Mouse (Mus musculus): ENCODE measurements at regions not wholly inside any gene's neighbourhood (a gene's known extent, or its start where the extent isn't known, plus 50 kb on each side); places are given as distances from the start of the nearest gene placed in this dataset.
"Not testable (repeated sequence)": the region's sequence is repeated elsewhere in the genome, so short reads cannot be mapped to it uniquely, and the experiment has no call there.

GRCm38 (mm10) chr3:44122311-44122710 lies 1255.9 kb upstream of the Pcdh10 start:
- Histone ChIP-seq H3K4me1 (ENCODE audit: control insufficient read depth, insufficient read depth, low read length) (no peaks in the 10 kb centered on the region), H3K4me2 (ENCODE audit: low read length) (no peak overlapping the region), H3K27me3 (replicated peaks; ENCODE audit: control insufficient read depth, insufficient read depth, low read length) (no peaks in the 10 kb centered on the region), H3K9me3 (replicated peaks; ENCODE audit: control insufficient read depth, low read length) (no peaks in the 10 kb centered on the region), H3K4me3 (ENCODE audit: low read depth, low read length) (no peak overlapping the region), H3K27ac (ENCODE audit: low read depth, low read length) (no peak overlapping the region), H3K9ac (ENCODE audit: low read length) (no peak overlapping the region), H3K36me3 (ENCODE audit: control insufficient read depth, insufficient read depth, low read length) (no peaks in the 10 kb centered on the region)
- 33% methylated on average over 5 of the region's 5 CpGs for WGBS
- ATAC-seq (peak; percentile 50; the same call in 1 of the 2 replicates), DNase-seq (ENCODE audit: low spot score) (no peak)

DNA sequence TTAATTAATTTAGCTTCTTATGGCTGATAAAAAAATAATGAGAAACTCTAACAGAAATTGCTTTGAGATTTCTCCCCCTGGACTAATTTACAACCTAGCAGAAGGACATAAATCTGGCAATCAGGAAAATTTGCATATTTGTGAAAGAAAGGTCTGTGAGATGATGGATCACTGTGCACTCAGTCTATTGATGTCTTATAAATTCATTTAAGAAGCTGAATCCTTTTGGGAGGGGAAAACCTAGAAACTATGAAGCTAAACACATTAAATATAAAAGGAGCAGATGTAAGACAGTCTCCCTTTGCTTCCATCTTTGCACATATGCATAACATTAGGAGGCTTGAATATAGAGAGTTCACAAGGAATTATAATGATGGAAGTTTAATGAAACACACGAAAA lies 1247.5 kb upstream of the Pcdh10 start:
- no peak overlapping the region for H3K9ac ChIP-seq (ENCODE audit: low read length)
- no peak overlapping the region for H3K4me2 ChIP-seq (ENCODE audit: low read length)
- H3K27me3 ChIP-seq (replicated peaks; ENCODE audit: control insufficient read depth, insufficient read depth, low read length): no peaks in the 10 kb centered on the region
- no peaks in the 10 kb centered on the region for H3K9me3 ChIP-seq (replicated peaks; ENCODE audit: control insufficient read depth, low read length)
- no peak overlapping the region for H3K4me3 ChIP-seq (ENCODE audit: low read depth, low read length)
- H3K36me3 ChIP-seq (ENCODE audit: control insufficient read depth, insufficient read depth, low read length): no peaks in the 10 kb centered on the region
- no peak overlapping the region for H3K27ac ChIP-seq (ENCODE audit: low read depth, low read length)
- DNase-seq (ENCODE audit: low spot score) (peak; percentile 54), ATAC-seq (peak; percentile 57; the same call in 1 of the 2 replicates)
- WGBS: 83% methylated on average over 1 of the region's 1 CpGs
- no peaks in the 10 kb centered on the region for H3K4me1 ChIP-seq (ENCODE audit: control insufficient read depth, insufficient read depth, low read length)

- no peak overlapping the region for H3K27ac ChIP-seq (ENCODE audit: low read depth, low read length)
- DNase-seq (ENCODE audit: low spot score) (no peak), ATAC-seq (no peak)
- H3K4me2 ChIP-seq (ENCODE audit: low read length): no peak overlapping the region
- H3K4me1 ChIP-seq (ENCODE audit: control insufficient read depth, insufficient read depth, low read length): no peaks in the 10 kb centered on the region
- 60% methylated on average over 1 of the region's 1 CpGs for WGBS
- H3K4me3 ChIP-seq (ENCODE audit: low read depth, low read length): no peak overlapping the region
- H3K36me3 ChIP-seq (ENCODE audit: control insufficient read depth, insufficient read depth, low read length): no peaks in the 10 kb centered on the region
- H3K27me3 ChIP-seq (replicated peaks; ENCODE audit: control insufficient read depth, insufficient read depth, low read length): no peaks in the 10 kb centered on the region
- H3K9ac ChIP-seq (ENCODE audit: low read length): no peak overlapping the region
- H3K9me3 ChIP-seq (replicated peaks; ENCODE audit: control insufficient read depth, low read length): no peaks in the 10 kb centered on the region
Measured at GRCm38 (mm10) chr3:44154526-44154925, 1223.7 kb upstream of the Pcdh10 start.

- ATAC-seq; H3K27ac ChIP-seq (ENCODE audit: low read depth, low read length); H3K4me2 ChIP-seq (ENCODE audit: low read length); H3K9me3 ChIP-seq (replicated peaks; ENCODE audit: control insufficient read depth, low read length); H3K4me3 ChIP-seq (ENCODE audit: low read depth, low read length); H3K9ac ChIP-seq (ENCODE audit: low read length); H3K27me3 ChIP-seq (replicated peaks; ENCODE audit: control insufficient read depth, insufficient read depth, low read length); H3K4me1 ChIP-seq (ENCODE audit: control insufficient read depth, insufficient read depth, low read length); DNase-seq (ENCODE audit: low spot score); H3K36me3 ChIP-seq (ENCODE audit: control insufficient read depth, insufficient read depth, low read length): not testable (repeated sequence)
- WGBS: 92% methylated on average over 6 of the region's 6 CpGs
Measured at GRCm38 (mm10) chr3:44199876-44200275, 1178.3 kb upstream of the Pcdh10 start.

DNA sequence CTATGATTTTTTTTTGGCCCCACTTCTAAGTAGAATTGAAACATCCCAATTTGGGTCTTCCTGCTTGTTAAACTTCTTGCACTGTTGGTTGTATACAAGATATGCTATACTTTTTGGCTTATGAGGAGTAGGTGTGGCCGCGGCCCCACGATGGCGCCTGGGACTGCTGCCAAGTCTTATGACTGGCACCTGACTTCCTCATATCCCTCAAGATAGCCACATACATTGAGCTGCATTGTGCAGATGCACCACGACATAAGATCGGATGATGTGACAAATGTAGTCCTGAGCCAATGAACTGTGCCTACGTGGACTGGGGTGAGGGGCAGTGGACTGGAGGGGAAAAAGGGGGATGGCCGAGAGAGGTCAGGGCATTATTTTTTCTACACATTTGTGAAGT lies 1140.7 kb upstream of the Pcdh10 start:
- not testable (repeated sequence) for H3K4me1 ChIP-seq (ENCODE audit: control insufficient read depth, insufficient read depth, low read length); H3K9me3 ChIP-seq (replicated peaks; ENCODE audit: control insufficient read depth, low read length); H3K4me2 ChIP-seq (ENCODE audit: low read length); H3K27ac ChIP-seq (ENCODE audit: low read depth, low read length); H3K4me3 ChIP-seq (ENCODE audit: low read depth, low read length); H3K27me3 ChIP-seq (replicated peaks; ENCODE audit: control insufficient read depth, insufficient read depth, low read length); H3K9ac ChIP-seq (ENCODE audit: low read length); ATAC-seq; H3K36me3 ChIP-seq (ENCODE audit: control insufficient read depth, insufficient read depth, low read length); DNase-seq (ENCODE audit: low spot score)
- 96% methylated on average over 8 of the region's 8 CpGs for WGBS

Data from forebrain, embryonic 14.5 days (tissue).